23 mouse cellular contexts compared by ENCODE assay signal in genomic region chr2:78173784-78174183, GRCm38 (mm10).
"Had no signal": no experiment of that assay in that cellular context is flagged by ENCODE, and none has a peak within 500 bp of the region (broad histone marks: within the 10 kb centered on the region; RNA-seq: fewer than 3 reads in every experiment).

No protein-coding gene starts in this region.

- H3K36me3 ChIP-seq: heart, embryonic 13.5 days; heart, embryonic 15.5 days; hindbrain, embryonic 13.5 days; intestine, embryonic 15.5 days; limb, embryonic 10.5 days; limb, embryonic 12.5 days had no signal

- H3K4me2 ChIP-seq: heart, embryonic 11.5 days; heart, embryonic 13.5 days; heart, embryonic 15.5 days; hindbrain, embryonic 13.5 days; intestine, embryonic 15.5 days; limb, embryonic 12.5 days had no signal

- H3K9me3 ChIP-seq: heart, embryonic 15.5 days; hindbrain, embryonic 13.5 days; intestine, embryonic 15.5 days; limb, embryonic 10.5 days had no signal

- H3K27me3 ChIP-seq: heart, embryonic 13.5 days; heart, embryonic 15.5 days; hindbrain, embryonic 13.5 days; intestine, embryonic 15.5 days; limb, embryonic 12.5 days had no signal

- H3K4me3 ChIP-seq: heart, embryonic 13.5 days; heart, embryonic 15.5 days; hindbrain, embryonic 13.5 days; intestine, embryonic 15.5 days; layer of hippocampus, adult 2 months; left cerebral cortex, adult 2 months; limb, embryonic 10.5 days; limb, embryonic 12.5 days had no signal

- H3K9ac ChIP-seq: forebrain, postnatal 0 days; heart, embryonic 13.5 days; heart, embryonic 15.5 days; hindbrain, embryonic 13.5 days; intestine, embryonic 15.5 days; limb, embryonic 12.5 days had no signal

- H3K4me1 ChIP-seq: heart, embryonic 15.5 days; hindbrain, embryonic 13.5 days; intestine, embryonic 15.5 days; limb, embryonic 10.5 days; limb, embryonic 12.5 days had no signal

- DNase-seq: forebrain, postnatal 0 days; gastrocnemius, postnatal 14 days; gastrocnemius, postnatal 36 days; heart, adult 18-20 months; heart, postnatal 14 days; heart, postnatal 36 days; kidney, adult 18-20 months; kidney, adult 8-10 months; kidney, postnatal 10 days; kidney, postnatal 25 days; kidney, postnatal 4 days had no signal

- ATAC-seq: forebrain, postnatal 0 days; hindbrain, embryonic 16.5 days; inflammation-experienced regulatory T-cells, adult 6 months; intestine, embryonic 15.5 days; intestine, postnatal 0 days had no signal

- H3K27ac ChIP-seq: heart, embryonic 13.5 days; heart, embryonic 15.5 days; hindbrain, embryonic 13.5 days; intestine, embryonic 15.5 days; layer of hippocampus, adult 2 months; left cerebral cortex, adult 2 months; limb, embryonic 10.5 days; limb, embryonic 12.5 days had no signal
